Comparison of ENCODE assay signal across 11 mouse cellular contexts in genomic region chr4:107546525-107546924, GRCm38 (mm10).
A peak's percentile ranks its signal among the peaks of the same experiment; 100 is the strongest.
DNase-seq lines count a peak whose midpoint lies in the region; ATAC-seq lines count a peak whose summit lies in the region.
"Had no signal": no experiment of that assay in that cellular context is flagged by ENCODE, and none has a peak within 500 bp of the region (broad histone marks: within the 10 kb centered on the region; RNA-seq: fewer than 3 reads in every experiment).

No protein-coding gene starts in this region.

- DNase-seq in forebrain, embryonic 11.5 days (ENCODE audit: low spot score), result no peak
- DNase-seq in midbrain, embryonic 11.5 days (ENCODE audit: low spot score, missing footprints), result no peak
- peak; percentile 86 for DNase-seq in brain, adult 2 months (ENCODE audit: low read depth, low spot score)
- DNase-seq in yolk sac, embryonic 10.5 days (ENCODE audit: low spot score), result no peak
- no peak for DNase-seq in thymus, postnatal 0 days (ENCODE audit: low spot score)
- DNase-seq: heart, postnatal 36 days; liver; spleen, adult 18-20 months had no signal

- no peaks in the 10 kb centered on the region for H3K27me3 ChIP-seq in forebrain, embryonic 15.5 days
- H3K27me3 ChIP-seq in forebrain, embryonic 11.5 days (ENCODE audit: control insufficient read depth, insufficient read depth, low read length), result no peaks in the 10 kb centered on the region
- H3K27me3 ChIP-seq in midbrain, embryonic 16.5 days (ENCODE audit: control insufficient read depth, insufficient read depth, low read depth, low read length), result no peaks in the 10 kb centered on the region
- no peaks in the 10 kb centered on the region for H3K27me3 ChIP-seq in midbrain, embryonic 11.5 days (ENCODE audit: control insufficient read depth, insufficient read depth, low read length)
- H3K27me3 ChIP-seq in limb, embryonic 12.5 days, result no peaks in the 10 kb centered on the region

- no peak overlapping the region for H3K9ac ChIP-seq in forebrain, embryonic 15.5 days (replicated peaks)
- no peak overlapping the region for H3K9ac ChIP-seq in forebrain, embryonic 11.5 days (ENCODE audit: low read length)
- no peak overlapping the region for H3K9ac ChIP-seq in midbrain, embryonic 16.5 days (ENCODE audit: low read depth, low read length)
- no peak overlapping the region for H3K9ac ChIP-seq in midbrain, embryonic 11.5 days (ENCODE audit: low read length)
- no peak overlapping the region for H3K9ac ChIP-seq in limb, embryonic 12.5 days (replicated peaks)

- 47% methylated on average over 8 of the region's 8 CpGs for WGBS in forebrain, embryonic 15.5 days
- WGBS in forebrain, embryonic 11.5 days, result 73% methylated on average over 8 of the region's 8 CpGs
- 65% methylated on average over 8 of the region's 8 CpGs for WGBS in midbrain, embryonic 16.5 days
- 71% methylated on average over 8 of the region's 8 CpGs for WGBS in midbrain, embryonic 11.5 days
- 24% methylated on average over 8 of the region's 8 CpGs for WGBS in limb, embryonic 12.5 days

- peaks cover 9% of the 10 kb centered on the region for H3K4me1 ChIP-seq in forebrain, embryonic 15.5 days
- no peaks in the 10 kb centered on the region for H3K4me1 ChIP-seq in forebrain, embryonic 11.5 days (replicated peaks; ENCODE audit: control insufficient read depth, insufficient read depth, low read length)
- H3K4me1 ChIP-seq in midbrain, embryonic 16.5 days (ENCODE audit: control insufficient read depth, insufficient read depth, low read length), result no peaks in the 10 kb centered on the region
- H3K4me1 ChIP-seq in midbrain, embryonic 11.5 days (ENCODE audit: control insufficient read depth, insufficient read depth, low read length), result no peaks in the 10 kb centered on the region
- peaks cover 68% of the 10 kb centered on the region for H3K4me1 ChIP-seq in limb, embryonic 12.5 days (replicated peaks)

- no peak overlapping the region for H3K27ac ChIP-seq in forebrain, embryonic 15.5 days (replicated peaks)
- no peak overlapping the region for H3K27ac ChIP-seq in forebrain, embryonic 11.5 days (ENCODE audit: low read depth, low read length)
- no peak overlapping the region for H3K27ac ChIP-seq in midbrain, embryonic 16.5 days (ENCODE audit: low read length)
- H3K27ac ChIP-seq in midbrain, embryonic 11.5 days (ENCODE audit: low read depth, low read length), result no peak overlapping the region
- peak overlapping the region; percentile 73; the same call in 1 of the 2 replicates for H3K27ac ChIP-seq in limb, embryonic 12.5 days

- no peaks in the 10 kb centered on the region for H3K9me3 ChIP-seq in forebrain, embryonic 15.5 days
- H3K9me3 ChIP-seq in forebrain, embryonic 11.5 days (ENCODE audit: control insufficient read depth, low read length), result no peaks in the 10 kb centered on the region
- no peaks in the 10 kb centered on the region for H3K9me3 ChIP-seq in midbrain, embryonic 16.5 days (replicated peaks; ENCODE audit: control insufficient read depth, low read length, poor library complexity, severe bottlenecking)
- H3K9me3 ChIP-seq in midbrain, embryonic 11.5 days (ENCODE audit: control insufficient read depth, low read length), result no peaks in the 10 kb centered on the region
- no peaks in the 10 kb centered on the region for H3K9me3 ChIP-seq in limb, embryonic 12.5 days

- H3K4me2 ChIP-seq in forebrain, embryonic 15.5 days (replicated peaks), result no peak overlapping the region
- H3K4me2 ChIP-seq in forebrain, embryonic 11.5 days (ENCODE audit: low read depth, low read length, severe bottlenecking), result no peak overlapping the region
- no peak overlapping the region for H3K4me2 ChIP-seq in midbrain, embryonic 16.5 days (ENCODE audit: low read length)
- no peak overlapping the region for H3K4me2 ChIP-seq in midbrain, embryonic 11.5 days
- 0 out of 2 replicates have a peak overlapping the region, but pooled peaks have one; percentile 13 for H3K4me2 ChIP-seq in limb, embryonic 12.5 days

- H3K36me3 ChIP-seq in forebrain, embryonic 15.5 days, result no peaks in the 10 kb centered on the region
- H3K36me3 ChIP-seq in forebrain, embryonic 11.5 days (ENCODE audit: control insufficient read depth, insufficient read depth, low read length), result no peaks in the 10 kb centered on the region
- H3K36me3 ChIP-seq in midbrain, embryonic 16.5 days (ENCODE audit: control insufficient read depth, insufficient read depth, low read length), result no peaks in the 10 kb centered on the region
- no peaks in the 10 kb centered on the region for H3K36me3 ChIP-seq in midbrain, embryonic 11.5 days (ENCODE audit: control insufficient read depth, insufficient read depth, low read length)
- H3K36me3 ChIP-seq in limb, embryonic 12.5 days, result no peaks in the 10 kb centered on the region

- peak; percentile 48; the same call in 1 of the 2 replicates for ATAC-seq in forebrain, embryonic 15.5 days (replicated peaks)
- no peak for ATAC-seq in forebrain, embryonic 11.5 days (replicated peaks; ENCODE audit: low FRiP score)
- ATAC-seq in midbrain, embryonic 16.5 days, result peak; percentile 42; the same call in 1 of the 2 replicates
- ATAC-seq in midbrain, embryonic 11.5 days (ENCODE audit: low FRiP score), result no peak
- ATAC-seq in limb, embryonic 12.5 days (ENCODE audit: insufficient number of reproducible peaks, insufficient read depth, low FRiP score, low TSS enrichment, low read depth), result peak; percentile 24; the same call in 1 of the 2 replicates

- H3K4me3 ChIP-seq in forebrain, embryonic 15.5 days, result no peak overlapping the region
- no peak overlapping the region for H3K4me3 ChIP-seq in forebrain, embryonic 11.5 days (ENCODE audit: low read depth, low read length)
- H3K4me3 ChIP-seq in midbrain, embryonic 16.5 days (ENCODE audit: low read depth, low read length), result no peak overlapping the region
- H3K4me3 ChIP-seq in midbrain, embryonic 11.5 days (ENCODE audit: low read depth, low read length), result no peak overlapping the region
- H3K4me3 ChIP-seq in limb, embryonic 12.5 days (replicated peaks), result no peak overlapping the region

Comparison
In these comparisons a context has a peak if more than half of its experiments do, and no peak if none do; other contexts are left out.
1. ATAC-seq: peak in forebrain, embryonic 15.5 days (single experiment), midbrain, embryonic 16.5 days (single experiment) and limb, embryonic 12.5 days (single experiment); none in forebrain, embryonic 11.5 days (single experiment) and midbrain, embryonic 11.5 days (single experiment).